Mouse (Mus musculus) CD4-positive, CD25-positive, alpha-beta regulatory T cell, adult 4 months (primary cell): ENCODE results near the gene Snrpa. TPM values are rescaled to one million over a fixed set of nuclear protein-coding genes. Genes with fewer than 3 reads are reported as not detected.

Experiments
- ATAC-seq: one replicate; pipeline ENCODE4 v1.8.0; 2017
- polyA plus RNA-seq, 2 experiments: library from polyadenylated mRNA; unstranded; fragments of 100-300 nt; shearing (Covaris generic); gene quantifications; one replicate each; pipeline ENCODE4 v1.2.1; 2017

The Snrpa gene
- polyA plus RNA-seq, 2 experiments from 2014 or later = 60.9 to 76.3 TPM

DNA sequence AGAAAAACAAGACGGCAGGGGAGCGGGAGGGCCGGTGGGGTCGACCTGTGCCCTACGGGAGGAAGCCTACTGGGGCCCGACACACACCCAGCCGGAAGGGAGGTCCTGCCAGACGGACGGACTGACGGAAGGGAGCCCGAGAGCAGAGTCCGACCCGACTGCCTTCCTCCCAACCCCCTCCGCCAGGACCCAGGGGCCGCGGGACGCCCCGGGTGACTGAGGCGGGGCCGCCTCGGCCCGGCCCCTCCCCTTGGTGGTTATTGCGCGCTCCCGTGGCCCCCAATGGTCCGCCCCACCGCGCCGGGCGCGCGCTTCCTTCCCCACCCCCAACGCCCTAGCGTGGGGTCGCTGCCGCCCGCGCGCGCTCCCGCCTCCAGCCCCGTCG lies 29.9 kb downstream of the Snrpa start:
- ATAC-seq = peak; percentile 21

DNA sequence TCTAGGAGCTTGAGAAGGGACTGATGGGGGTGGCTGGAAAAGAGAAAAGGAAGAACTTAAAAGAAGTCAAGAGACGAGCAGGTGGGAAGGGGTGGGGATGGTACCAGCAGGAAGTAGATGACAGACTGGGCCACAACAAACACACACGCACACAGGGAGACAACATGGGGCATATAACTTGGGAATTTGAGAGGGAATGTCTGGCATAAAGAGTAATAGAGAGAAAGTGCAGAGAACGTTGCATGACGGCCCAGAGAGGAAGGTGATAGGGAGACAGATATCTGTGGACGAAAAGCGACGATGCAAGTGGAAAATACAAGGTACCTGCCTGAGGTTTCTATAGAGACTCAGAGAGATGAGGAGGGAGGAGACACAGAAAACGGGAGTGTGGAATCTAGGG lies 30.4 kb downstream of the Snrpa start:
- no peak for ATAC-seq

DNA sequence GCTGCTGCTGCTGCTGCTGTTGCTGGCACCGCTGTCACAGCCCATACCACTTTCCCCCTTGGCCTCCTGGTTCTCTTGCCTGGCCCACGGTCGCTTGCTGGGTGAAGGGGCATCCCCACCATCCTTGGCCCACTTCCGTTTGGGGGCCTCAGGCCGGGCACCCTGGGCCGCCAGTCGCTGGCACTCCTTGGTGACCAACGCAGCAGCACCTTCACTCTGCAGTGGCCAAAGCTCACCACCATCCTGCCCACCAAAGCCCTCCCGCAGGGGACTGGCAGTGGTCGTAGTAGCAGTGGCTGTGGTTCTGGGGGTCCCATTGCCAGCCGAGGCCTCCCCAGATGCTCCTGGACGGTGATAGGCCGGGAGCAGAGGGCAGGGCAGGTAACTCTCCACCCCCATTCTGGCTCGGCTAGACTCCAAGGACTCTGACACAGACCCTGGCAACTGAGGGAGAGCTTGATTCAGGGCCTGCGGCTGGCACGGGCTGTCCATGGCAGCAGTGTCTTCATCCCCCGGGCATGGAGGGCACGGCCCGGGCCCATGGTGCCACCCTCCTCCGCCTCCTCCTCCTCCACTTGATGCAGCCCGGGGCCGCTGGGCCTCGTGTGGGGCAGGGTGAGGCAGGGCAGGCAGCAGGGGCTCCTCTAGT lies 30.9 kb downstream of the Snrpa start:
- ATAC-seq = no peak

DNA sequence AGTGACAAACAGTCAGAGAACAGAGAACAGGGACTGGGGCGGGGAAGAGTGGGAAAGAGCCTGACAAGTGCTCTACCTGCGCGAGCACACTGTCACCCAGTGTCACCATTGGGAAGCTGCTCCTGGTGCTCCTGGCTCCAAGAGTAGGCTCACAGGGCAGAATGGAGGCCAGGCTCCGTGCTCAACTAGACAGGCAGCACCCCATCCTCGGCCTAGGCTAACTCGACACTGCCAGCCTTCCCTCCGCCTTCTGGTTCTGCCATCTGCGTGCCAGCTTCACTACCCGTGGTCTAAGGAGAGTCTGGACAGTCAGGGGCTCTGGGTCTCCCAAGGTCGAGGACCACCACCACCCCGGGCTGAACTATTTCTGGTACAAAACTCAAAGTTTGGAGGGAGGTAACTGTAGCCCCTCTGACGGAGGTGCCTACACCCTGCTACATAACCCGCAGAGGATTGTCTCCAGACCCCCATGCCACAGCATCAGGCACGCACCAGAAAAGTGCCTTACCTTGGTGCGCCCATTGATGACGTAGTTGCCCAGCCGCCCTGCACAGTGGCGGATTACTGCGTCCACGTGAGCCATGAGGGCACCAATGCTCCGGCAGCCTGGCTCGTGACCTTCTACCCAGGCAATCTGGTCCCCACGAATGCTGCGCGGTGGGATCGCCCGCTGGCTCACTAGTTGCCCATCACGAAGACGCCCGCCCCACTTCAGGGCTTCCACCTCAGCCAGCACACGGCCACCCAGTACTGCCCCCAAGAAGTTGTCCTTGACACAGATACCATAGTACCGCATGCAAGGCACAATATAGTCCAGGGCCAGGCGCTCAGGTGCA lies 31.7 kb downstream of the Snrpa start:
- ATAC-seq = no peak

DNA sequence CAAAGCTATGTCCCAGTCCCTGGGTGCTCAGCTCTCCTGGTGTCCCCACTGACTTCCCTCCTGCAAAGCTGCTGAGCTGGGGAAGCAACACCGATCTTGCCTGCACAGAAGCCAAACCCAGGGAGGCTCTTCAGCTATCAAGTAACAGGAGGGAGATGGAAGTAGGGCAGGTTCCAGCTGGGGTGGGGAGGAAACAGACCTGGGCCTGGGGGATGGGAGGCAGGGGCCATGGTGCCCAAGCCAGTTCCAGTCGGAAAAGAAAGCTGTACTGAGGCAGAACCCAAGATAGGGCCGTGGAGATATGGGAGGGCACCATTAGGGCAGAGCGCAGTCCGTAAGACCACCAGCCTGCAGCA lies 32.6 kb downstream of the Snrpa start:
- no peak for ATAC-seq

DNA sequence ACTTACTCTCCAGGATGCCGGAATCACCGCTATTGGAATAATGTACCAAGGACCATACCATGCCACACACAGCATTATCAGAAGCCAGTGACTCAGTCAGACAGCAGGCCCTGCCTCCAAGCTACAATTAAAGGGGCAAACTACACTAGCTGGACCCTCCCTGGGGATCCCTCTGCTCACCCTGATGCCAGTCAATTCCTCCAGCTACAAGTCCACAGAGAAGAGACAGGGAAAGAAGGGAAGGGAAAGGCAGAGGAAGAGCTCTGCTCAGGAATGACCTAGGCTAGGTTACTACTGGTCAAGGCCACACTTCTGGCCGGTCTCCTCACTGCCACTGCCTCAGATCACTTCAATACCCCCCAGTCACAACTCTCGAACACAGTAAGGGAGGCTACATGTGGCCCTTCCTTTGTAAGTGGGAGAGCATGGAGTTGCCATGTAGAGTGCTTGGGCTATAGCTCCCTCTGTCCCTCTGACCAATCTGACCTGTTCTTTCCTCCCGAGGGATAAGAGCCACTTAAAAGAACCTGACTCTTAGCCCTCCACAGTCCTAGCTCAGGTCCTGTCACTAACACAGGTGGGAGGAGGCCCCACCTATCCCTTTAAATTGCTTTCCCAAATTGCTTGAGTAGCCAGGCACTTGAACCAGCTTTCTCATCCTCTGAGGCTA lies 33.2 kb downstream of the Snrpa start:
- ATAC-seq = no peak

DNA sequence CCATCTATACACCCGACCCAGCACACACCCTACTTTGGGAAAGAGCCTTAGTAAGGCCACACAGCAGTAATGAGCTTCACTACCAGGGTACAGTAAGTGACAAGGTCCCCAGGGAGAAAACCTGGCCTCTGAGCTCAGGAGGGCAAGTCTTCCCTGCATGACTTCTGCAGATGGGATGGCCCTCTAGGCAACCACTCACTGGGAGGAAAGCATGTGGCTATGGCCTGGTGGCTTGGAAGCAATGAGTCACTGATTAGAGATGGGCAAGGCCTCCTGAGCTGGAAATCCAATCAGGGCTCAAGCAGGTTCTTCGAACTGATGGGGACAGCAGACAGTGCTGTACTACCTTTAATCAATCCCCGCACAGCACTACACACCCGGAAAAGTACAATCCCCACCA lies 34.3 kb downstream of the Snrpa start:
- no peak for ATAC-seq

DNA sequence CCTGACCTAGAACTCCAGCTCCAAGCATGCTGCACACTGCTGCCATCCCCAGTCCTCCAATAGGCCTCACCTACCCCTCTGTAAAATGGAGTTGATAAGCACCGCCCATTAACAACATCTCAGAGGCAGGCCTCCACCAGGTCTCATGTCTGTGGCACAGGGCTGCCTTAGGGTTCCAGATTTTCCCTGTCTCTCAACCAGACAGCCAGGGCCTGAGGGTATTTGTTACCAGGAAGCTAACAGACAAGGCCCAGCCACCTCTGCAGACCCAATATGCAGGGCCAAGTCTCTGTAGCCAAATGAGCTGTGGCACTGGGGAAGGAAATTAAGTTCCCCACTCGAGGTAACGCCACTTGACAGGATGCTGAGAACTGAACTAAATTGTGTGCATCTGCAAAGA lies 35.1 kb downstream of the Snrpa start:
- no peak for ATAC-seq

DNA sequence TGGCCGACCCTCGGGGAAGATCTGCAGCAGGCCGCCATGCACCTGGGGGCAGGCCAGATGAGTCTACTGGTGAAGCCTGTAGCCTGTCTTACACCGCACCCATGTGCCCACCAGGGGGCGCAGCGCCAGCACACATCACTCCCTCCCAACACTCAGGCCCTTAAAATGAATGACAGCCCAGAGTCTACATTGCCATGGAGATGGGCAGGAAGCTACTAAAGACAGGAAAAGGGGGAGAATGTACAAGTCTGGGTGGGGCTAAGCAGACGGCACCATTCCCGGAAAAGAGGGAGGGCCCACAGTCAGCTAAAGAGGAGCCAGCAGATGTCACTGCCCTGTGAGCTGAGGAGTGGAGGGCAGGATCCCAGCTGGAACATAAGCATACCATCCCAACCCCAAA lies 36.2 kb downstream of the Snrpa start:
- ATAC-seq = peak; percentile 94

DNA sequence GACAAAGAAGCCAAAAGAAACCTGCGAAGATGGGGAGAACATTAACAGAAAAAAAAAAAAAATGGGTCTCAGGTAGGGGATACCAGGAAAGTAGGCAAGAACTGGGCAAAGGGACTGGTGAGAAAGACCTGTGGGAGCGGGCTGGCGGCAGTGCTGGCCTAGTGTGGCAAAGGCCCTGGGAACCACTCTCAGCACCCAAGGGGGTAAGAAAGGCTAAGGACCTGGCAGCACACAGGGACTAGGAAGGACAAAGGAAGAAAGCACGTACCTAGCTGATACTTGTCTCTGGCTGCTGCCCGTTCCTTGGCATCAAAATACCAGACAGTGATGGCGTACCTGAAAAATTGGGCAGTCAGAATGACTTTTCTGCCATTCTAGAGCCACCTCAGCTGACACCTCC lies 36.8 kb downstream of the Snrpa start:
- ATAC-seq = no peak

DNA sequence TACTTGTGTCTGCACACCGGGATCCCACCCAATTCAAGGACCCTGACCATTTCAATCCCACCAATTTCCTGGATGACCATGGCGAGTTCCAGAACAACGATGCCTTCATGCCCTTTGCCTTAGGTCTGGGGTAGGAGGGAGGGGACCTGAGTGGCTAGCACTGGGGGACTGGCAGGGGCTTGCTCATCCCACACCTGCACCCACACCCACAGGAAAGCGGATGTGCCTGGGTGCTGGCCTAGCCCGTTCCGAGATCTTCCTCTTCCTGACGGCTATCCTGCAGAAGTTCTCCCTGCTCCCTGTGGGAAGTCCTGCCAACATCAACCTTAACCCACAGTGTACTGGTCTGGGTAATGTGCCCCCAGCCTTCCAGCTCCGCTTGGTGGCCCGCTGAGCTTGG lies 37.9 kb downstream of the Snrpa start:
- no peak for ATAC-seq

DNA sequence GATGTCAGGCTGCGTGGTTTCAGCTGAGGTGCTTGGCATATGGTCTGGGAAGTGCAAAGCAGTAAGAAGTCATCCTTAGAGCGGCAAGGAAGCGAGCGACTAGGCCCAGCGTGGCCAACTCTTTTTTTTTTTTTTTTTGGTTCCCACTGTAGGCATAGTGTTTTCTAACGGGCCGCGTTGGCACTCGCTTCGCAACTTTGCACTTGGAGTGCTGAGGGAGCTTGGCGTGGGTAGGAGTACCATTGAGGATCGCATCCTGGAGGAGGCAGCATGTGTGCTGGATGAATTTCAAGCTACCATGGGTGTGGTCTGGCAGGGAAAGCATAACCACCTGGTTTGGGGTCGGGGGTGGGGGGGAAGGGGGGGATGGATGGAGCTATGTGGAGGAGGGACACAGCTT lies 40.1 kb downstream of the Snrpa start:
- ATAC-seq = no peak

DNA sequence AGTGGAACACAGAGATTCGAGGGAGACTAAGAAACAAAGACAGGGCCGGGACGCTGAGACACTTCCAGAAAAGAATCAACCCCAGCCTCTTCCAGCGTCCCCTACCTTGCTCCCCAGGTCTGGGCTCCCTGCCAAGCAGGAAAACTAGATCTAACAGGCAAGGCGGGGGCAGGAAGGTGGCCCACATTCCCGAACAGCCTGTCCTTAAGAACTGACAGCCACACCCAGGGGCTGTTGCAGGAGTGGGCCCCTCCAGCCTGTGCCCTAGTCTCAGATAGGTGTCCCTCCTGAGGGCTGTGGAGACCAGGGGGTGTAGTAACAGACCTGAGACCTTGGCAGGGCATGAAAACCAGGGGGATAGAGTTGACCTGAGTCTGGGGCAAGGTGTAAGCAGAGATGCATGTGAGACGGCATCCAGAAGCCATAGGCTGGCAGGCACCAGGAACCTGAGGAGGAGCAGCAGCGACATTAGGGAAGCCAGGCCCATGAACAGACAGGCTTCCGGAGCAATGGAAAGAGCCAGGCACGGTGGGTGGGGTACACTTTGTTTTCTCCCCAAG lies 42.8 kb downstream of the Snrpa start, which contains the start of gene Cyp2t4:
Gene Cyp2t4, plus strand, starts transcription at position 510 of the 560 bp plus-strand sequence.
- ATAC-seq = no peak

Other genes with a start within 250 kb of the Snrpa start
- not detected for gene Cyp2a12, start 167.2 kb downstream of the Snrpa start, polyA plus RNA-seq
- gene Cyp2f2, start 76.4 kb downstream of the Snrpa start, polyA plus RNA-seq = not detected
- gene Cyp2t4, start 42.6 kb downstream of the Snrpa start, polyA plus RNA-seq = under 1 TPM in 1 of 2 experiments, not detected in 1; 0.78 TPM
- gene Egln2, start 29.5 kb downstream of the Snrpa start, polyA plus RNA-seq = 10 to 100 TPM; 16.8 to 16.9 TPM
- 100 to 1,000 TPM; 118 to 144 TPM for gene Rab4b, start 17.4 kb downstream of the Snrpa start, polyA plus RNA-seq
- not detected for gene Gm21983, start 15.2 kb downstream of the Snrpa start, polyA plus RNA-seq
- gene Mia, start 15.1 kb downstream of the Snrpa start, polyA plus RNA-seq = under 1 TPM in 1 of 2 experiments, not detected in 1; 0.52 TPM
- 1 to 10 TPM; 3.8 to 6.0 TPM for gene BC024978, start 490 bp downstream of the Snrpa start, polyA plus RNA-seq
- gene Itpkc, start 32.4 kb upstream of the Snrpa start, polyA plus RNA-seq = 1 to 10 TPM; 1.9 to 2.5 TPM
- gene Coq8b, start 36.8 kb upstream of the Snrpa start, polyA plus RNA-seq = 10 to 100 TPM in 1 of 2 experiments, 1 to 10 TPM in 1; 8.7 to 10.8 TPM
- gene Numbl, start 62.2 kb upstream of the Snrpa start, polyA plus RNA-seq = under 1 TPM; 0.11 to 0.25 TPM
- gene Ltbp4, start 141.4 kb upstream of the Snrpa start, polyA plus RNA-seq = 1 to 10 TPM in 1 of 2 experiments, under 1 TPM in 1; 0.77 to 2.0 TPM
- gene Shkbp1, start 159.7 kb upstream of the Snrpa start, polyA plus RNA-seq = 10 to 100 TPM; 49.2 to 76.0 TPM
- not detected for gene Gm20479, start 161.1 kb upstream of the Snrpa start, polyA plus RNA-seq